Mouse (Mus musculus) testis, adult 2 months (tissue): ENCODE measurements around the gene Cfap73. TPM values are rescaled to one million over a fixed set of nuclear protein-coding genes. Genes with fewer than 3 reads are reported as not detected.

Experiments used
- H3K27ac ChIP-seq: fragments of 200-500 bp; 2 replicates; pipeline ENCODE4 v1.5.1; 2012; ENCODE audit warnings: low read depth, low read length; ENCODE audit not compliant: control insufficient read depth, insufficient read depth
- H3K27me3 ChIP-seq: fragments of 200-500 bp; 2 replicates; pipeline ENCODE4 v1.6.1; 2012; ENCODE audit warnings: mild to moderate bottlenecking, low read length, moderate library complexity; ENCODE audit not compliant: control insufficient read depth, insufficient read depth
- H3K36me3 ChIP-seq: fragments of 200-500 bp; 2 replicates; pipeline ENCODE4 v1.6.1; 2012; ENCODE audit warnings: mild to moderate bottlenecking, low read length; ENCODE audit not compliant: control insufficient read depth, insufficient read depth
- H3K4me1 ChIP-seq: fragments of 200-500 bp; 2 replicates; pipeline ENCODE4 v1.6.1; 2012; ENCODE audit warnings: low read length; ENCODE audit not compliant: control insufficient read depth, insufficient read depth
- H3K4me3 ChIP-seq: fragments of 200-500 bp; 2 replicates; pipeline ENCODE4 v1.5.1; 2012; ENCODE audit warnings: low read depth, mild to moderate bottlenecking, low read length, moderate library complexity, mixed read lengths; ENCODE audit not compliant: control insufficient read depth
- CTCF ChIP-seq: fragments of 200-500 bp; IDR thresholded peaks from 2 replicates; pipeline ENCODE4 v1.5.1; 2012; ENCODE audit warnings: low read depth, mild to moderate bottlenecking, inconsistent platforms, low read length, moderate library complexity; ENCODE audit not compliant: control insufficient read depth, insufficient read depth, insufficient replicate concordance
- POLR2A ChIP-seq: fragments of 200-500 bp; IDR thresholded peaks from 2 replicates; pipeline ENCODE4 v1.6.1; 2012; ENCODE audit warnings: low read depth, mild to moderate bottlenecking, inconsistent platforms, low read length, moderate library complexity; ENCODE audit not compliant: control insufficient read depth
- polyA plus RNA-seq: library from polyadenylated mRNA; depleted of rRNA; stranded (reverse); fragments of >200 nt; gene quantifications from 2 replicates; pipeline ENCODE4 v1.2.3, GENCODE M21; 2012; rRNA removed

The Cfap73 gene
- polyA plus RNA-seq, 1 experiment, result 6.4 TPM

- Histone ChIP-seq H3K4me1 (peaks cover 12% of the 10 kb centered on the region), H3K36me3 (no peaks in the 10 kb centered on the region), H3K27ac (no peak overlapping the region), H3K4me3 (no peak overlapping the region), H3K27me3 (no peaks in the 10 kb centered on the region)
- no peak for TF ChIP-seq POLR2A
- TF ChIP-seq CTCF, result no peak
Measured at GRCm38 (mm10) chr5:120579898-120580626, 54.0 kb downstream of the Cfap73 start.

GRCm38 (mm10) chr5:120579211-120579897, 54.7 kb downstream of the Cfap73 start:
- no peak overlapping the region for H3K4me3 ChIP-seq

GRCm38 (mm10) chr5:120578504-120579081, 55.4 kb downstream of the Cfap73 start:
- TF ChIP-seq CTCF (no peak), POLR2A (no peak)
- H3K36me3 ChIP-seq, result no peaks in the 10 kb centered on the region
- H3K27ac ChIP-seq, result no peak overlapping the region
- no peak overlapping the region for H3K4me3 ChIP-seq
- peaks cover 9% of the 10 kb centered on the region for H3K4me1 ChIP-seq
- H3K27me3 ChIP-seq, result no peaks in the 10 kb centered on the region

More at GRCm38 (mm10) chr5:120579211-120579897, 54.7 kb downstream of the Cfap73 start:
- H3K27me3 ChIP-seq, result no peaks in the 10 kb centered on the region
- H3K36me3 ChIP-seq, result no peaks in the 10 kb centered on the region
- H3K27ac ChIP-seq, result no peak overlapping the region
- TF ChIP-seq CTCF, result no peak
- no peak for TF ChIP-seq POLR2A
- H3K4me1 ChIP-seq, result peaks cover 9% of the 10 kb centered on the region

Other genes starting within 250 kb of the Cfap73 start
- gene Lhx5, start 202.5 kb downstream of the Cfap73 start, polyA plus RNA-seq, result 0.10 and 0.14 TPM in 2 replicates
- gene Sdsl, start 161.4 kb downstream of the Cfap73 start, polyA plus RNA-seq, result 4.9 and 6.1 TPM in 2 replicates
- 0.75 and 1.1 TPM in 2 replicates for gene Sds, start 157.7 kb downstream of the Cfap73 start, polyA plus RNA-seq
- 80.7 and 86.2 TPM in 2 replicates for gene Plbd2, start 130.6 kb downstream of the Cfap73 start, polyA plus RNA-seq
- gene Slc8b1, start 123.1 kb downstream of the Cfap73 start, polyA plus RNA-seq, result 3.2 and 3.4 TPM in 2 replicates
- 18.7 and 20.7 TPM in 2 replicates for gene Tpcn1, start 45.6 kb downstream of the Cfap73 start, polyA plus RNA-seq
- 77.3 and 85.9 TPM in 2 replicates for gene Iqcd, start 45.2 kb downstream of the Cfap73 start, polyA plus RNA-seq
- gene Rita1, start 21.6 kb downstream of the Cfap73 start, polyA plus RNA-seq, result 9.0 and 13.2 TPM in 2 replicates
- 14.9 and 16.6 TPM in 2 replicates for gene Ddx54, start 21.5 kb downstream of the Cfap73 start, polyA plus RNA-seq
- 20.0 and 20.9 TPM in 2 replicates for gene Rasal1, start 14.6 kb upstream of the Cfap73 start, polyA plus RNA-seq
- gene Dtx1, start 77.7 kb upstream of the Cfap73 start, polyA plus RNA-seq, result 38.6 and 46.0 TPM in 2 replicates
- gene Oas2, start 115.6 kb upstream of the Cfap73 start, polyA plus RNA-seq, result 0.23 and 0.36 TPM in 2 replicates
- 0.05 and 0.07 TPM in 2 replicates for gene Oas3, start 143.4 kb upstream of the Cfap73 start, polyA plus RNA-seq
- gene Oas1e, start 161.3 kb upstream of the Cfap73 start, polyA plus RNA-seq, result 0.07 TPM in 1 of 2 replicates, not detected in the other
- 0.09 and 0.32 TPM in 2 replicates for gene Oas1c, start 178.3 kb upstream of the Cfap73 start, polyA plus RNA-seq
- gene Oas1f, start 213.1 kb upstream of the Cfap73 start, polyA plus RNA-seq, result not detected in 2 replicates
- 0.06 TPM in 1 of 2 replicates, not detected in the other for gene Oas1h, start 227.2 kb upstream of the Cfap73 start, polyA plus RNA-seq